Mouse (Mus musculus) intestine, embryonic 15.5 days (tissue): ENCODE results near the gene Sec22c. TPM values are rescaled to one million over a fixed set of nuclear protein-coding genes. Genes with fewer than 3 reads are reported as not detected.

ENCODE experiments used
- ATAC-seq: fragments of 200-750 bp; cut with Nextera tagmentation; 2 replicates; pipeline ENCODE4 v1.8.0; 2017; ENCODE audit warnings: moderate TSS enrichment, moderate library complexity
- H3K27ac ChIP-seq: fragments of 300-500 bp; sonication (generic); 2 replicates; pipeline ENCODE4 v1.5.1; 2015; ENCODE audit warnings: mild to moderate bottlenecking, inconsistent platforms
- H3K27me3 ChIP-seq: fragments of 300-500 bp; sonication (generic); replicated peaks from 2 replicates; pipeline ENCODE4 v1.6.1; 2015; ENCODE audit warnings: inconsistent platforms
- H3K36me3 ChIP-seq: fragments of 300-500 bp; sonication (generic); 2 replicates; pipeline ENCODE4 v1.6.1; 2015; ENCODE audit warnings: inconsistent platforms
- H3K4me1 ChIP-seq: fragments of 300-500 bp; sonication (generic); replicated peaks from 2 replicates; pipeline ENCODE4 v1.6.1; 2015; ENCODE audit warnings: inconsistent platforms
- H3K4me2 ChIP-seq: fragments of 300-500 bp; sonication (generic); replicated peaks from 2 replicates; pipeline ENCODE4 v1.6.1; 2015; ENCODE audit warnings: mild to moderate bottlenecking, inconsistent platforms
- H3K4me3 ChIP-seq: fragments of 300-500 bp; sonication (generic); replicated peaks from 2 replicates; pipeline ENCODE4 v1.5.1; 2015; ENCODE audit warnings: inconsistent platforms
- H3K9ac ChIP-seq: fragments of 300-500 bp; sonication (generic); 2 replicates; pipeline ENCODE4 v1.6.1; 2015; ENCODE audit warnings: inconsistent platforms
- H3K9me3 ChIP-seq: fragments of 300-500 bp; sonication (generic); 2 replicates; pipeline ENCODE4 v1.6.1; 2016; ENCODE audit warnings: inconsistent platforms
- WGBS: fragments of 180-500 bp; shearing (Covaris S2); methylation state at CpG from one replicate; pipeline ENCODE4 v1.1.7; 2015; 5-methylcytosine and 5-hydroxymethylcytosine counted together
- polyA plus RNA-seq: library from polyadenylated mRNA; unstranded; fragments of >200 nt; fragmentation: Nextera tagmentation; extraction: Ambion mirVana; gene quantifications from 2 replicates; pipeline ENCODE4 v1.2.1, GENCODE M21; 2015

Sec22c gene
- polyA plus RNA-seq, result 14.5 and 14.7 TPM in 2 replicates

- ATAC-seq, result peak; percentile 99
- Histone ChIP-seq H3K27ac (peak within 1 kb of the TSS; percentile 91), H3K9me3 (no peaks in the 10 kb centered on the region), H3K27me3 (no peaks in the 10 kb centered on the region), H3K9ac (peak within 1 kb of the TSS; percentile 70), H3K4me3 (peak within 1 kb of the TSS; percentile 86), H3K4me1 (peaks cover 20% of the 10 kb centered on the region), H3K4me2 (peak within 1 kb of the TSS; percentile 92), H3K36me3 (no peaks in the 10 kb centered on the region)
- WGBS, result under 1% methylated on average over 66 of the region's 69 CpGs
These were observed at the start of gene Sec22c for GRCm38 (mm10) chr9:121704646-121705625. Sec22c (minus strand) TSS chr9:121705490.

DNA sequence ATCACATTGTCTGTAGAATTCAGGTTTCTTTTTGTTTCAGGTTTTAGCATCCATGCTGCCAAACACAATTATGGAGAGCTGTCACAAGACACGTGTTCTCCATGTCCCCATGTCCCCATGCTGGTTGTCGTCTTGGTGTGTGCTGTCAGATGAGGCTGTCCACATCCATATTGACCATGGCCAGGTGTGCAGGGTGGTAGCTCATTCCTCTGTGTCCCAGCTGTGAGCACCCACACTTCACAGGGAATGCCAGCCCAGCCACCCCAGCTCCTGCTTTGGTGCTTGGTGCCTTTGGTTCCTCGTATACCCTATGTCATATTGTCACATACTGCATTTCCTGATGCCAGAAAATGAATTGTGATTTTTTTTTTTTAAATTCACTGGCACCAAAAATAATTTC, 49.3 kb upstream of the Sec22c start:
- no peak overlapping the region for H3K9ac ChIP-seq
- no peak overlapping the region for H3K27ac ChIP-seq
- no peaks in the 10 kb centered on the region for H3K9me3 ChIP-seq
- H3K4me2 ChIP-seq, result no peak overlapping the region
- peaks cover 53% of the 10 kb centered on the region for H3K36me3 ChIP-seq
- ATAC-seq, result no peak
- 83% methylated on average over 3 of the region's 3 CpGs for WGBS
- H3K4me3 ChIP-seq, result no peak overlapping the region
- peaks cover 13% of the 10 kb centered on the region for H3K4me1 ChIP-seq
- H3K27me3 ChIP-seq, result no peaks in the 10 kb centered on the region

DNA sequence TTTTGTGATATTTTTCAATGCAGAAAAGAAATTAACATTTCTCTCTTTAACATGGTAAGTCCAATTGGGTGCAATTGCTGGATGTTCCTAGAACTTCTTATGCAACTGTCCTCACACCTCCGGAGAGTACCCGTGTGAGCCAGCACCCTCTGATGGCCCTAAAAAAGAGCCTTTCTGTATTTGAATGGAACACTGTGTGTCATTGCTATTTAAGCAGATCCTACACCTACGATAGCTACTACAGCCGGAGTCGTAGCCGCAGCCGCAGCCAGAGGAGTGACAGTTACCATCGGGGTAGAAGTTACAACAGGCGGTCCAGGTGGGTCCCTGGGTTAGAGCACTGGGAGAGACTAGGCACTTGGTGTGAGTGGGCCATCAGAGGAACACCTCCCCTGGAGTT, 47.5 kb upstream of the Sec22c start:
- 96% methylated on average over 9 of the region's 9 CpGs for WGBS
- Histone ChIP-seq H3K36me3 (peaks cover 65% of the 10 kb centered on the region), H3K9ac (no peak overlapping the region), H3K4me1 (peaks cover under 1% of the 10 kb centered on the region), H3K4me2 (no peak overlapping the region), H3K4me3 (no peak overlapping the region), H3K27ac (no peak overlapping the region), H3K9me3 (no peaks in the 10 kb centered on the region), H3K27me3 (no peaks in the 10 kb centered on the region)
- no peak for ATAC-seq

GRCm38 (mm10) chr9:121744051-121744450, 38.8 kb upstream of the Sec22c start:
- 89% methylated on average over 8 of the region's 8 CpGs for WGBS
- ATAC-seq, result no peak
- peaks cover 54% of the 10 kb centered on the region for H3K36me3 ChIP-seq
- no peak overlapping the region for H3K27ac ChIP-seq
- no peaks in the 10 kb centered on the region for H3K4me1 ChIP-seq
- H3K27me3 ChIP-seq, result no peaks in the 10 kb centered on the region
- H3K4me3 ChIP-seq, result no peak overlapping the region
- H3K9me3 ChIP-seq, result no peaks in the 10 kb centered on the region
- H3K4me2 ChIP-seq, result no peak overlapping the region
- no peak overlapping the region for H3K9ac ChIP-seq

DNA sequence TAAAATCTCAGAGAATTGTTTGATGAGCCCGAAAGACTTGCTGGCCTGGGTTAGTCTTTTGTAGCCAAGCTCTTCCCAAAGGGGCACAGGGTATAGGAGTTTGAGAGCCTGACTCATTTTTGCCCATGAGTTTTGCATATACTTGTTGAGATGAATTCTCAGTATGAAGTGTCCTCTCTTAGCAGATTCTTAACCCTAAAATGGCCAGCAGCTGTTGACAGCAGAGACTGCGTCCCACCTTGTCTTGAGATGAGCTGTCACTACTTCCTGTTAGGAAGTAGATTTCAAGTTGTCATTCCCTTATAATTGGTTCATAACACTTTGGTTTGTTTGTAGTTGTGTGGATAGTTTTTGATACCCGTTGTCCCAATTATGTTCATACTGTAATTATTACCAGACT, 35.9 kb upstream of the Sec22c start:
- Histone ChIP-seq H3K36me3 (peaks cover 34% of the 10 kb centered on the region), H3K9me3 (no peaks in the 10 kb centered on the region), H3K4me3 (no peak overlapping the region), H3K27ac (no peak overlapping the region), H3K9ac (no peak overlapping the region), H3K4me2 (no peak overlapping the region), H3K4me1 (no peaks in the 10 kb centered on the region), H3K27me3 (no peaks in the 10 kb centered on the region)
- ATAC-seq, result no peak
- WGBS, result 94% methylated on average over 3 of the region's 3 CpGs

- no peaks in the 10 kb centered on the region for H3K4me1 ChIP-seq
- H3K27ac ChIP-seq, result no peak overlapping the region
- H3K4me2 ChIP-seq, result no peak overlapping the region
- H3K36me3 ChIP-seq, result peaks cover 30% of the 10 kb centered on the region
- no peak overlapping the region for H3K9ac ChIP-seq
- H3K9me3 ChIP-seq, result no peaks in the 10 kb centered on the region
- 87% methylated on average over 6 of the region's 6 CpGs for WGBS
- no peaks in the 10 kb centered on the region for H3K27me3 ChIP-seq
- no peak for ATAC-seq
- H3K4me3 ChIP-seq, result no peak overlapping the region
These were observed 35.2 kb upstream of the Sec22c start for GRCm38 (mm10) chr9:121740490-121740889.

DNA sequence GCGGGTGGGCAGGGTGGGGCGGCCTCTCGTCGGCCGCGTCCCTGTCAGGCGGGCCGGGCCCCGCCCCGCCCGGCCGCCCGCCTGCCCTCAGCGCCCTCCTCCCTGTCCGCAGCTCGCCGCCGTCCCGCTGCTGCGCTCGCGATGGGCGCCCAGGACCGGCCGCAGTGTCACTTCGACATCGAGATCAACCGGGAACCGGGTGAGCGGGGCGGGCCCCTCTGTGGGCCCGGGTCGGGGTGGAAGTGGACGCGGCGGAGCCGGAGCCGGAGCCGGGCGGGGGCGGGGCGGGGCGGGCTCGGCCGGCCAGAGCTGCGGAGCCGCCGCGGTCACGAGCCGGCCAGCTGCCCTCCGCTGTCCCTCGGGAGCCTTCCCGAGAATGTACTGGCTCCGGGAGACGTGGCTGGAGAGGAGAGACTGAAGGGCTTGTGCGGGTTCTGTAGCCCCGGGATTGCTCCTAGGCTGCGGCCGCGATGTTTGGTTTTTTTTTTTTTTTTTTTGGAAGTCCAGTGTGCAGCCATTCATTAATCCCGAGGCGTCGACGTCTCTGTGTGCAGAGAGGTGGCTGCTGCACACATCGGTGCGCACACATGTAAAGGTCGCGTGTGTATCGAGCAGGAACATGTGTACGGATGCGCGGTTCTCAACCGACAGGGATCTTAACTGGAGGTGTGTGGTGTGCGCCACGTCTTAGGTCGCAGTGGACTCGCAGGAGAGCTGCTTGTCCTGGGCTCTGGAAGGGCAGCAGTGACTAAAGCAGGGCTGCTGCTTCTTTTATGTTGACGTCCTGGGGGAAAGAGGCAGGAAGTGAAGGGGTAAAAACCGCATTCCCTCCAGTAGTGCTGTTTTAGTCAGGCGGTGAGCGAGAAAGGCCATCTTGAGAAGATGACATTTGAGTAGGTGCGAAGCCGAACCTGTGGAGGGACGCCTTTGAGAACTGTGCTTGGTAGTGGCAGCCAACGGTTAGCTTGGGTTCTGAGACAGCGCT, 14.3 kb upstream of the Sec22c start:
- Histone ChIP-seq H3K4me2 (peak overlapping the region; percentile 83), H3K4me1 (peaks cover 2% of the 10 kb centered on the region; the same call in 1 of the 2 replicates), H3K27me3 (no peaks in the 10 kb centered on the region), H3K9ac (peak overlapping the region; percentile 92), H3K27ac (peak overlapping the region; percentile 96), H3K9me3 (no peaks in the 10 kb centered on the region), H3K4me3 (peak overlapping the region; percentile 88), H3K36me3 (no peaks in the 10 kb centered on the region)
- ATAC-seq, result peak; percentile 69
- WGBS, result under 1% methylated on average over 87 of the region's 87 CpGs

- Histone ChIP-seq H3K4me1 (peaks cover 2% of the 10 kb centered on the region; the same call in 1 of the 2 replicates), H3K27ac (peak within 1 kb of the TSS; percentile 96), H3K36me3 (no peaks in the 10 kb centered on the region), H3K27me3 (no peaks in the 10 kb centered on the region), H3K9ac (peak within 1 kb of the TSS; percentile 92), H3K4me3 (peak within 1 kb of the TSS; percentile 88), H3K4me2 (peak within 1 kb of the TSS; percentile 83), H3K9me3 (no peaks in the 10 kb centered on the region)
- under 1% methylated on average over 61 of the region's 61 CpGs for WGBS
- ATAC-seq, result peak; percentile 99
These were observed 13.6 kb upstream of the Sec22c start, which contains the start of gene Nktr for GRCm38 (mm10) chr9:121718792-121719318. Nktr (plus strand) TSS chr9:121719169.

DNA sequence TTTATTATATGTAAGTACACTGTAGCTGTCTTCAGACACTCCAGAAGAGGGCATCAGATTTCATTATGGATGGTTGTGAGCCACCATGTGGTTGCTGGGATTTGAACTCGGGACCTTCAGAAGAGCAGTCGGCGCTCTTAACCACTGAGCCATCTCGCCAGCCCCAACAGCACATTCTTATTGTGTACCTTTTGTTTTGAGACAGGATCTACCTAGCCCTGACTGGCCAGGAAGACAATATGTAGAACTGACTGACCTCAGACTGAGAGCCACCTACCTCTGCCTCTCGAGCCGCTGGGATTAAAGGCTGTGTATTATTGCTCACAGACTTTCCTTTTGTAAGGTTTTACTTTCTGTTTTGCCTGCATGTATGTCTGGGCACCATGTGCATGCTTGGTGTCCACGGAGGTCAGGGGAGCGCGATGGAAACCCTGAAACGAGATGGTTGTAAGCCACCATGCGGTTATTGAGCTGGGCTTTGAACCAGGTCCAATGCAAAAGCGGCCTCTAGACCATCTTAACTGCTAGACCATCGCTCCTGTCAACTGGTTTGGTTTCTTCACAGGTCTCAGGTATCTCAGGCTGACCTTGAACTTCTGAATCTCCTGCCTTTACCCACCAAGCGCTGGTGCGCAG, 12.9 kb upstream of the Sec22c start:
- Histone ChIP-seq H3K27ac (peak overlapping the region; percentile 95), H3K4me3 (peak overlapping the region; percentile 88), H3K9me3 (no peaks in the 10 kb centered on the region), H3K9ac (peak overlapping the region; percentile 54), H3K4me2 (peak overlapping the region; percentile 72), H3K27me3 (no peaks in the 10 kb centered on the region), H3K4me1 (peaks cover 2% of the 10 kb centered on the region; the same call in 1 of the 2 replicates), H3K36me3 (0 out of 2 replicates have a peak, but pooled peaks cover under 1% of the 10 kb centered on the region)
- ATAC-seq, result peak; percentile 16
- WGBS, result 61% methylated on average over 15 of the region's 15 CpGs

- H3K36me3 ChIP-seq, result 0 out of 2 replicates have a peak, but pooled peaks cover 4% of the 10 kb centered on the region
- no peaks in the 10 kb centered on the region for H3K27me3 ChIP-seq
- no peak overlapping the region for H3K9ac ChIP-seq
- H3K9me3 ChIP-seq, result no peaks in the 10 kb centered on the region
- no peak for ATAC-seq
- no peak overlapping the region for H3K4me3 ChIP-seq
- WGBS, result 86% methylated on average over 2 of the region's 2 CpGs
- H3K4me1 ChIP-seq, result peaks cover 2% of the 10 kb centered on the region; the same call in 1 of the 2 replicates
- no peak overlapping the region for H3K4me2 ChIP-seq
- H3K27ac ChIP-seq, result no peak overlapping the region
These were observed 11.8 kb upstream of the Sec22c start for GRCm38 (mm10) chr9:121717048-121717447.

DNA sequence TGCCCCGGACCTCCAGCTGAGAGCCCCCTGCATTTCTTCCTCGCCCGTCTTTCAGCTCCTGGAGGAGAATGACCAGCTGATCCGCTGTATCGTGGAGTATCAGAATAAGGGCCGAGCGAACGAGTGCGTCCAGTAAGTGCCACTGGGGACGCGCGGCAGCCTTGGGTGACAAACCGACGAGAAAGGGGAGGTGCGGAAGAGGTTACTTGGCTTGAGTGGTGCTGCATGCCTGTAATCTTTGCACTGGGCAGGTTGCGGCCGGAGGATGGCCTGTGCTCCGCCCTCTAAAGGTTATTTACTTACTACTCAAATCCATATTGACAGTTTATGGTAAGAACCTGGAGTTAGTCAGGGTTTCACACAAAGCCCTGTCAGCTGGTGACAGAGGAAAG, 5.3 kb upstream of the Sec22c start:
- Histone ChIP-seq H3K27ac (peak overlapping the region; percentile 97), H3K27me3 (no peaks in the 10 kb centered on the region), H3K4me3 (peak overlapping the region; percentile 82), H3K4me1 (peaks cover 6% of the 10 kb centered on the region; the same call in 1 of the 2 replicates), H3K9me3 (no peaks in the 10 kb centered on the region), H3K36me3 (0 out of 2 replicates have a peak, but pooled peaks cover 4% of the 10 kb centered on the region), H3K9ac (peak overlapping the region; percentile 85), H3K4me2 (peak overlapping the region; percentile 68)
- ATAC-seq, result peak; percentile 61
- under 1% methylated on average over 18 of the region's 18 CpGs for WGBS
